Mouse (Mus musculus): ENCODE measurements around the gene Sec14l2. TPM values are rescaled to one million over a fixed set of nuclear protein-coding genes. Genes with fewer than 3 reads are reported as not detected.
"Not testable (repeated sequence)": the region's sequence is repeated elsewhere in the genome, so short reads cannot be mapped to it uniquely, and the experiment has no call there.

Sec14l2 gene
- polyA plus RNA-seq, 2 experiments, result 4.5 to 9.5 TPM

- no peaks in the 10 kb centered on the region for H3K36me3 ChIP-seq (replicated peaks; ENCODE audit: control insufficient read depth, insufficient read depth, low read depth)
- H3K4me3 ChIP-seq (ENCODE audit: insufficient read depth in 1 of 2, low read depth in 2 of 2, low read length in 2 of 2), result no peak overlapping the region
- DNase-seq (ENCODE audit: low read depth in 3 of 3, low spot score in 3 of 3) (no peak), ATAC-seq (ENCODE audit: insufficient read depth) (no peak)
- no peak overlapping the region for H3K9ac ChIP-seq (replicated peaks)
- WGBS (ENCODE audit: insufficient replicate concordance), result 41% methylated on average over 3 of the region's 3 CpGs
- H3K4me2 ChIP-seq (ENCODE audit: low read depth), result no peak overlapping the region
- H3K27me3 ChIP-seq (ENCODE audit: control insufficient read depth, insufficient read depth, low read length), result no peaks in the 10 kb centered on the region
- peaks cover 8 to 19% of the 10 kb centered on the region in 2 experiments for H3K4me1 ChIP-seq (replicated peaks; ENCODE audit: control insufficient read depth in 2 of 2, insufficient read depth in 2 of 2, low read length in 1 of 2)
- peaks cover 2% of the 10 kb centered on the region; the same call in 1 of the 2 replicates for H3K9me3 ChIP-seq (ENCODE audit: control insufficient read depth, low read length)
- TF ChIP-seq EP300 (IDR thresholded peaks at IDR 0.05; ENCODE audit: low read depth) (no peak), CTCF (IDR thresholded peaks at IDR 0.05; ENCODE audit: low read depth) (peak; percentile 81)
- H3K27ac ChIP-seq, result no peak overlapping the region
These were observed 10.2 kb upstream of the Sec14l2 start for GRCm38 (mm10) chr11:4133450-4133849.

GRCm38 (mm10) chr11:4128461-4128860 is 5.2 kb upstream of the Sec14l2 start:
- not testable (repeated sequence) for H3K4me3 ChIP-seq (ENCODE audit: insufficient read depth in 1 of 2, low read depth in 2 of 2, low read length in 2 of 2); DNase-seq (ENCODE audit: low read depth in 3 of 3, low spot score in 3 of 3); H3K36me3 ChIP-seq (replicated peaks; ENCODE audit: control insufficient read depth, insufficient read depth, low read depth); H3K4me2 ChIP-seq (ENCODE audit: low read depth); H3K27ac ChIP-seq; H3K27me3 ChIP-seq (ENCODE audit: control insufficient read depth, insufficient read depth, low read length); H3K9ac ChIP-seq (replicated peaks); H3K9me3 ChIP-seq (ENCODE audit: control insufficient read depth, low read length)
- peaks cover 3 to 14% of the 10 kb centered on the region in 2 experiments; a peak in 3 of 4 replicates for H3K4me1 ChIP-seq (replicated peaks; ENCODE audit: control insufficient read depth in 2 of 2, insufficient read depth in 2 of 2, low read length in 1 of 2)
- peak; percentile 66 for TF ChIP-seq EP300 (IDR thresholded peaks at IDR 0.05; ENCODE audit: low read depth)
- 36% methylated on average over 4 of the region's 4 CpGs for WGBS (ENCODE audit: insufficient replicate concordance)
- peak; percentile 75 for ATAC-seq (ENCODE audit: insufficient read depth)

- Histone ChIP-seq H3K4me1 (replicated peaks; ENCODE audit: control insufficient read depth in 2 of 2, insufficient read depth in 2 of 2, low read length in 1 of 2) (peaks cover 7 to 25% of the 10 kb centered on the region in 2 experiments), H3K4me2 (ENCODE audit: low read depth) (no peak overlapping the region), H3K9ac (replicated peaks) (no peak overlapping the region), H3K4me3 (ENCODE audit: insufficient read depth in 1 of 2, low read depth in 2 of 2, low read length in 2 of 2) (no peak overlapping the region), H3K27ac (no peak overlapping the region), H3K9me3 (ENCODE audit: control insufficient read depth, low read length) (no peaks in the 10 kb centered on the region; the same call in 1 of the 2 replicates), H3K36me3 (replicated peaks; ENCODE audit: control insufficient read depth, insufficient read depth, low read depth) (no peaks in the 10 kb centered on the region), H3K27me3 (ENCODE audit: control insufficient read depth, insufficient read depth, low read length) (no peaks in the 10 kb centered on the region)
- WGBS (ENCODE audit: insufficient replicate concordance), result 69% methylated on average over 1 of the region's 1 CpGs
- ATAC-seq (ENCODE audit: insufficient read depth) (no peak), DNase-seq (ENCODE audit: low read depth in 3 of 3, low spot score in 3 of 3) (no peak)
- no peak for TF ChIP-seq EP300 (IDR thresholded peaks at IDR 0.05; ENCODE audit: low read depth)
- TF ChIP-seq CTCF (IDR thresholded peaks at IDR 0.05; ENCODE audit: low read depth), result peak; percentile 45
These were observed 3.8 kb upstream of the Sec14l2 start for GRCm38 (mm10) chr11:4127059-4127458.

DNA sequence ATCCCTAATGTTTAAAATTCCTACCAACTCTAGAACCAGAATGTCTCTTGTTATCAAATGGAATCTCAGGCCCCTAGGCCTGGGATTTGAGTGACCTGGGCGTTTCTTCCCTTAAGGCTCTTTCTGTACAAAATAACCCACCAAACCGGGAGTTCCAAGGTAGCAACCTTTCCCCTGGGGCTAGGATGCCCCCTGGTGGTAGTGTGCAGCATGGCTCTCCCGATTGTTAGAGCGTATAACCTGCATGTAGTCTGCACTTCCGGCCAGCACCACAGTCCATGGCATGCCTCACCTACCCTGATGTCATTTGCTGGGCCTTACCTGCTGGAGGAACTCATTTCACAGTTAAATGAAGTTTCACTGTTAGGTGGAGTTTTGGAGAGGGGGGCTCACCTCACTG is 707 bp upstream of the Sec14l2 start:
- Histone ChIP-seq H3K4me2 (ENCODE audit: low read depth) (0 out of 2 replicates have a peak overlapping the region, but pooled peaks have one; percentile 43), H3K27ac (no peak overlapping the region), H3K27me3 (ENCODE audit: control insufficient read depth, insufficient read depth, low read length) (peaks cover 14% of the 10 kb centered on the region), H3K4me1 (replicated peaks; ENCODE audit: control insufficient read depth in 2 of 2, insufficient read depth in 2 of 2, low read length in 1 of 2) (peaks cover 4 to 22% of the 10 kb centered on the region in 2 experiments), H3K9me3 (ENCODE audit: control insufficient read depth, low read length) (no peaks in the 10 kb centered on the region; the same call in 1 of the 2 replicates), H3K36me3 (replicated peaks; ENCODE audit: control insufficient read depth, insufficient read depth, low read depth) (no peaks in the 10 kb centered on the region), H3K4me3 (ENCODE audit: insufficient read depth in 1 of 2, low read depth in 2 of 2, low read length in 2 of 2) (no peak overlapping the region), H3K9ac (replicated peaks) (no peak overlapping the region)
- no peak for DNase-seq (ENCODE audit: low read depth in 3 of 3, low spot score in 3 of 3)
- ATAC-seq (ENCODE audit: insufficient read depth), result 0 out of 2 replicates have a peak, but pooled peaks have one; percentile 21
- WGBS (ENCODE audit: insufficient replicate concordance), result 39% methylated on average over 5 of the region's 5 CpGs
- TF ChIP-seq CTCF (IDR thresholded peaks at IDR 0.05; ENCODE audit: low read depth), result peak; percentile 94
- TF ChIP-seq EP300 (IDR thresholded peaks at IDR 0.05; ENCODE audit: low read depth), result no peak

DNA sequence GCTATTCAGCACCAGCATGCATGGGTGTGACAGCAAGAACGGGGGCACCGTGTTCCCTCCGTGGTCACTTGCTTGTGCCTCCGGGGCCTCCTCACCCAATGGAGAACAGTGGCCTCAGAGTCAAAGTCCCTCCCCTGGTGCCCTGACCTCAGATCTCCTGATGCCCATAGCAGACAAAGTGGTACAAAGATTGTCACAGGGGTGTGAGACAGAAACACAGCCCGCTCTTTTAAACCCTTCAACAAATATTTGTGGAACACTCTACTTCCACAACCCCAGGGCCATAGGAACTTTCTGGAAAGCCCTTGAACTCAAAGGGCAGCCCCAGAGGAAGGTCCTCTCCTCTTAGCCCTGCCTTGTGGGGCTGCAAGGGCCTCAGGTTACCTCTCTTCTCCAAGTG is 989 bp downstream of the Sec14l2 start:
- no peak for DNase-seq (ENCODE audit: low read depth in 3 of 3, low spot score in 3 of 3)
- Histone ChIP-seq H3K4me2 (ENCODE audit: low read depth) (no peak overlapping the region), H3K36me3 (replicated peaks; ENCODE audit: control insufficient read depth, insufficient read depth, low read depth) (no peaks in the 10 kb centered on the region), H3K9ac (replicated peaks) (no peak overlapping the region), H3K4me3 (ENCODE audit: insufficient read depth in 1 of 2, low read depth in 2 of 2, low read length in 2 of 2) (no peak overlapping the region), H3K27ac (no peak overlapping the region), H3K27me3 (ENCODE audit: control insufficient read depth, insufficient read depth, low read length) (peaks cover 31% of the 10 kb centered on the region), H3K4me1 (replicated peaks; ENCODE audit: control insufficient read depth in 2 of 2, insufficient read depth in 2 of 2, low read length in 1 of 2) (peaks cover 9 to 27% of the 10 kb centered on the region in 2 experiments), H3K9me3 (ENCODE audit: control insufficient read depth, low read length) (no peaks in the 10 kb centered on the region; the same call in 1 of the 2 replicates)
- TF ChIP-seq EP300 (IDR thresholded peaks at IDR 0.05; ENCODE audit: low read depth), result no peak
- no peak for TF ChIP-seq CTCF (IDR thresholded peaks at IDR 0.05; ENCODE audit: low read depth)
- WGBS (ENCODE audit: insufficient replicate concordance), result 52% methylated on average over 5 of the region's 5 CpGs
- no peak for ATAC-seq (ENCODE audit: insufficient read depth)
